Mouse (Mus musculus) CH12.LX (cell line): ENCODE measurements around the gene Wdr44. TPM values are rescaled to one million over a fixed set of nuclear protein-coding genes. Genes with fewer than 3 reads are reported as not detected.
A peak's percentile ranks its signal among the peaks of the same experiment; 100 is the strongest.
"Not testable (repeated sequence)": the region's sequence is repeated elsewhere in the genome, so short reads cannot be mapped to it uniquely, and the experiment has no call there.

Source experiments
- DNase-seq: peaks from one replicate; pipeline ENCODE4 v3.0.0-alpha.2; 2013; ENCODE audit errors: extremely low read depth
- H3K27ac ChIP-seq: 2 replicates; pipeline ENCODE4 v1.5.1; 2012; ENCODE audit warnings: low read depth, mild to moderate bottlenecking, control low read depth, moderate library complexity; ENCODE audit not compliant: insufficient read depth
- H3K27me3 ChIP-seq: replicated peaks from 2 replicates; pipeline ENCODE3; 2012; ENCODE audit warnings: inconsistent platforms
- H3K36me3 ChIP-seq, 2 experiments: replicated peaks in 1 of 2; 2 replicates each; pipeline versions ENCODE3 to v1.6.1; 2012; ENCODE audit warnings: inconsistent platforms in 1 of 2, low read length in 1 of 2, mild to moderate bottlenecking in 1 of 2, mixed read lengths in 1 of 2, moderate library complexity in 1 of 2; ENCODE audit not compliant: control insufficient read depth in 1 of 2, insufficient read depth in 1 of 2
- H3K4me1 ChIP-seq, 2 experiments: 2 replicates each; pipeline ENCODE4 v1.6.1; 2012; ENCODE audit warnings: inconsistent platforms in 1 of 2, moderate library complexity in 1 of 2; ENCODE audit not compliant: insufficient read depth in 2 of 2, control insufficient read depth in 1 of 2
- H3K4me2 ChIP-seq: 2 replicates; pipeline ENCODE4 v1.6.1; 2012; ENCODE audit warnings: low read depth, mild to moderate bottlenecking, control low read depth; ENCODE audit not compliant: poor library complexity, insufficient read depth, severe bottlenecking
- H3K4me3 ChIP-seq, 3 experiments: fragments of 150-350 bp in 1 of 3; sonication (generic) in 1 of 3; replicated peaks in 1 of 3; 2 replicates each; pipeline versions ENCODE3 to v1.5.1; 2011 to 2012; ENCODE audit warnings: low read depth in 2 of 3, low read length in 2 of 3, mild to moderate bottlenecking in 2 of 3, moderate library complexity in 2 of 3, control low read depth in 1 of 3, improper control_type of control experiment in 1 of 3, inconsistent platforms in 1 of 3, mixed read lengths in 1 of 3; ENCODE audit not compliant: poor library complexity in 1 of 3
- H3K79me2 ChIP-seq: replicated peaks from 2 replicates; pipeline ENCODE4 v1.6.1; 2012; ENCODE audit warnings: mild to moderate bottlenecking, moderate library complexity; ENCODE audit not compliant: control insufficient read depth, poor library complexity, insufficient read depth, severe bottlenecking; ENCODE audit errors: extremely low read depth
- H3K9ac ChIP-seq: 2 replicates; pipeline ENCODE4 v1.6.1; 2012; ENCODE audit warnings: low read depth, mild to moderate bottlenecking, control low read depth, moderate library complexity; ENCODE audit not compliant: insufficient read depth
- H3K9me3 ChIP-seq: replicated peaks from 2 replicates; pipeline ENCODE3; 2012; ENCODE audit warnings: low read length, inconsistent platforms, mixed read lengths
- CHD1 ChIP-seq: IDR thresholded peaks from 2 replicates; pipeline ENCODE4 v1.6.1; 2012; ENCODE audit warnings: low read depth, low read length, improper control_type of control experiment, inconsistent platforms
- CHD2 ChIP-seq: IDR thresholded peaks from 2 replicates; pipeline ENCODE4 v1.6.1; 2011; ENCODE audit warnings: low read length, improper control_type of control experiment
- E2F4 ChIP-seq: IDR thresholded peaks from 2 replicates; pipeline ENCODE4 v1.6.1; 2011; ENCODE audit warnings: low read depth, low read length, improper control_type of control experiment; ENCODE audit not compliant: insufficient replicate concordance
- ELF1 ChIP-seq: IDR thresholded peaks from 2 replicates; pipeline ENCODE4 v1.6.1; 2014; ENCODE audit warnings: low read depth, mild to moderate bottlenecking, inconsistent platforms, low read length, improper control_type of control experiment
- EP300 ChIP-seq: IDR thresholded peaks from 2 replicates; pipeline ENCODE4 v1.6.1; 2011; ENCODE audit warnings: low read length, improper control_type of control experiment
- ETS1 ChIP-seq: conservative IDR thresholded peaks from 2 replicates; pipeline ENCODE4 v1.6.1; 2012; ENCODE audit warnings: low read depth, mild to moderate bottlenecking, inconsistent platforms, low read length, improper control_type of control experiment, moderate library complexity
- GABPA ChIP-seq: IDR thresholded peaks from 2 replicates; pipeline ENCODE4 v1.6.1; 2012; ENCODE audit warnings: low read depth, low read length, improper control_type of control experiment, inconsistent platforms; ENCODE audit not compliant: insufficient replicate concordance
- HCFC1 ChIP-seq: IDR thresholded peaks from 2 replicates; pipeline ENCODE4 v1.6.1; 2012; ENCODE audit warnings: low read depth, mild to moderate bottlenecking, inconsistent platforms, low read length, improper control_type of control experiment
- IRF4 ChIP-seq: IDR thresholded peaks from 2 replicates; pipeline ENCODE4 v1.6.1; 2014; ENCODE audit warnings: low read depth, mild to moderate bottlenecking, inconsistent platforms, low read length, improper control_type of control experiment
- MAFK ChIP-seq: IDR thresholded peaks from 2 replicates; pipeline ENCODE4 v1.6.1; 2011; ENCODE audit warnings: low read length, improper control_type of control experiment; ENCODE audit not compliant: insufficient replicate concordance
- MAX ChIP-seq: IDR thresholded peaks from 2 replicates; pipeline ENCODE4 v1.6.1; 2011; ENCODE audit warnings: low read length, improper control_type of control experiment
- MAZ ChIP-seq: IDR thresholded peaks from 2 replicates; pipeline ENCODE4 v1.6.1; 2012; ENCODE audit warnings: low read depth, mild to moderate bottlenecking, inconsistent platforms, low read length, improper control_type of control experiment, moderate library complexity
- MEF2A ChIP-seq: IDR thresholded peaks from 2 replicates; pipeline ENCODE4 v1.6.1; 2014; ENCODE audit warnings: low read depth, mild to moderate bottlenecking, inconsistent platforms, low read length, improper control_type of control experiment, borderline replicate concordance
- MXI1 ChIP-seq: IDR thresholded peaks from 2 replicates; pipeline ENCODE4 v1.6.1; 2011; ENCODE audit warnings: mild to moderate bottlenecking, low read depth, low read length, improper control_type of control experiment
- NELFE ChIP-seq: IDR thresholded peaks from 2 replicates; pipeline ENCODE4 v1.6.1; 2011; ENCODE audit warnings: low read depth, low read length, improper control_type of control experiment
- PAX5 ChIP-seq: IDR thresholded peaks from 2 replicates; pipeline ENCODE4 v1.6.1; 2012; ENCODE audit warnings: low read length, inconsistent platforms, mixed read lengths
- POLR2A ChIP-seq: IDR thresholded peaks from 2 replicates; pipeline ENCODE4 v1.6.1; 2011; ENCODE audit warnings: low read depth, mild to moderate bottlenecking, improper control_type of control experiment, low read length
- RAD21 ChIP-seq: IDR thresholded peaks from 2 replicates; pipeline ENCODE4 v1.6.1; 2011; ENCODE audit warnings: low read depth, mild to moderate bottlenecking, low read length, improper control_type of control experiment, moderate library complexity
- RCOR1 ChIP-seq: conservative IDR thresholded peaks from 2 replicates; pipeline ENCODE4 v1.6.1; 2012; ENCODE audit warnings: low read depth, mild to moderate bottlenecking, inconsistent platforms, low read length, improper control_type of control experiment
- SIN3A ChIP-seq: IDR thresholded peaks from 2 replicates; pipeline ENCODE4 v1.6.1; 2012; ENCODE audit warnings: low read length, improper control_type of control experiment, inconsistent platforms
- SMC3 ChIP-seq: IDR thresholded peaks from 2 replicates; pipeline ENCODE4 v1.6.1; 2011; ENCODE audit warnings: low read depth, low read length, improper control_type of control experiment
- TBP ChIP-seq: conservative IDR thresholded peaks from 2 replicates; pipeline ENCODE4 v1.6.1; 2011; ENCODE audit warnings: low read depth, low read length, improper control_type of control experiment
- TCF12 ChIP-seq: IDR thresholded peaks from 2 replicates; pipeline ENCODE4 v1.6.1; 2014; ENCODE audit warnings: low read depth, mild to moderate bottlenecking, inconsistent platforms, low read length, improper control_type of control experiment
- UBTF ChIP-seq: IDR thresholded peaks from 2 replicates; pipeline ENCODE4 v1.6.1; 2012; ENCODE audit warnings: low read depth, mild to moderate bottlenecking, inconsistent platforms, low read length, improper control_type of control experiment, moderate library complexity
- ZNF384 ChIP-seq: IDR thresholded peaks from 2 replicates; pipeline ENCODE4 v1.6.1; 2012; ENCODE audit warnings: low read depth, low read length, improper control_type of control experiment, inconsistent platforms
- dilution Hi-C: fragments of 300-500 bp; cut with MboI; formaldehyde crosslinking; loops from 2 replicates; pipeline ENCODE4 v1.14.3; 2020; ENCODE audit warnings: low sequenced_read_pairs; ENCODE audit not compliant: extremely low pct_unique_long_range_greater_than_20kb, extremely low pct_ligation_motif_present
- in situ Hi-C: fragments of 300-500 bp; cut with MboI; formaldehyde crosslinking; loops from 3 replicates; pipeline ENCODE4 v1.14.3; 2019; ENCODE audit warnings: low sequenced_read_pairs, low pct_ligation_motif_present, low pct_unique_long_range_greater_than_20kb, mixed read lengths
- polyA plus RNA-seq: library from polyadenylated mRNA; unstranded; fragments of >175 nt; gene quantifications from 2 replicates; pipeline ENCODE4 v1.2.1, GENCODE M21; 2012; ENCODE audit warnings: low read depth; ENCODE audit not compliant: insufficient read length
- total RNA-seq, 2 experiments: library from RNA; depleted of rRNA; stranded (reverse); fragments of 300-350 nt in 1 of 2; fragments of >200 nt in 1 of 2; gene quantifications; 2 replicates each; pipeline ENCODE4 v1.2.3; 2012 to 2014

The Wdr44 gene
- total and polyA plus RNA-seq, 3 experiments = 1.5 to 4.7 (median 2.2) TPM

DNA sequence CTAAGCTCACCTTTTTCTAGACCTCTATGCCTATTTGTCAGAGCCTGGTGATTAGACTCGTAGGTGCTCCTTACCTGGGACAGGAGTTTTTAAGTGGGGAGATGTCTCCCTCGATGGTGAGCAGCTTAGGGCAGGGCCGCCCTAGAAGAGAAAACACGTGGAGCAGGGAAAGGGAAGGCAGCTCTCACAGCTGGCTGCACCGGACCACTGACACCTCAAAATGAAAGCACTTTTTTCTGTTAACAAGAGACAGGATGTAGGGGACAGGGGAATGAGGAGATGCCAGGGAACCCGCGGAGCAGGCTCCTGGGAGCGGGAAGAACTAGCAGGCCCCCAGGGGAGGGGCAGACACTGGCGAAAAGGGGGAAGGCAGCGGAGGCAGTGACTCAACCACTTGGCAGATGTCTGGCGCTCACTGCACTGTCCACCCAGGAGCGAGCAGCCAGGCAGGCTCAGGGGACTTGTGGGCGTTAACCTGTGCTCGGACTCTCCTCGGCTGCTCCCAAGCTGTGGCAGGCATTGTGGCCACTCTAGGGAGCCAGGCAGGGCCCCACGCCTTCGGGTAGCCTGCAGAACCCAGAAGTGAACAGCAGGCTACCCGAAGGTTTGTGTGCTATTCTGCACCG is 130.7 kb downstream of the Wdr44 start:
- H3K27me3 ChIP-seq = no peaks in the 10 kb centered on the region
- dilution Hi-C loops = no loop called here
- no peak for DNase-seq
- H3K9me3 ChIP-seq = no peaks in the 10 kb centered on the region
- TF ChIP-seq UBTF = no peak
- 0 out of 2 replicates have a peak, but pooled peaks have one; percentile 35 for TF ChIP-seq MXI1
- TF ChIP-seq ELF1 = no peak
- TF ChIP-seq CHD1 = no peak
- TF ChIP-seq TCF12 = no peak
- no peak for TF ChIP-seq RAD21
- no peak for TF ChIP-seq GABPA
- TF ChIP-seq ZNF384 = peak; percentile 58
- TF ChIP-seq RCOR1 = no peak
- no peak for TF ChIP-seq MAFK
- TF ChIP-seq SIN3A = no peak
- no peak for TF ChIP-seq MEF2A
- TF ChIP-seq EP300 = no peak
- peak; percentile 41; the same call in 1 of the 2 replicates for TF ChIP-seq MAX
- no peak for TF ChIP-seq HCFC1
- no peak for TF ChIP-seq MAZ
- TF ChIP-seq PAX5 = no peak
- no peak for TF ChIP-seq SMC3
- TF ChIP-seq POLR2A = no peak
- no peak for TF ChIP-seq ETS1
- peak; percentile 57 for TF ChIP-seq IRF4
- TF ChIP-seq E2F4 = no peak
- H3K79me2 ChIP-seq = no peaks in the 10 kb centered on the region
- no peak overlapping the region for H3K9ac ChIP-seq
- peaks cover 0 to 7% of the 10 kb centered on the region in 2 experiments; a peak in 2 of 4 replicates for H3K4me1 ChIP-seq
- peak overlapping the region; percentile 35 for H3K4me2 ChIP-seq
- no peaks in the 10 kb centered on the region for H3K36me3 ChIP-seq
- H3K27ac ChIP-seq = no peak overlapping the region
- H3K4me3 ChIP-seq = no peak overlapping the region
- in situ Hi-C loops = no loop called here

DNA sequence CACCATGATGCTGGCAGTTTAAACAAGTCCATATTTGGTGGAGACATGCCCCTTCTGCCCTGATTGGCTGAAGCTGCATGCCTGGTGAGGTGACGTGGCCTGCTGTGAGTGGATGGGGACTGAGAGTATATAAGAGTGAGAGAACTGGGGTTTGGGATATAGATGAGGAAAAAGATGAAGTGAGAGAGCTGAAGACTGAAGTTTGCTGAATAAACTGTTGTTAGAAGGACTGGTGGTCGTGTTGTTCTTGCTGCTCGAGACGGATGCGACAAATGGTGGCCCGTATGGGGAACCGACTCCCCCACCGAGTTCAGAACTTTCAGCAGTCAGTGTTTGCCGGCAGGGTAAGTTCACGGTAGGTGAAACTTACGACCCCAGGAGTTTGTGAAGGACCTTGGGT is 140.9 kb downstream of the Wdr44 start:
- in situ Hi-C loops, dilution Hi-C loops, H3K27me3 ChIP-seq, H3K36me3 ChIP-seq, H3K4me2 ChIP-seq, DNase-seq, H3K79me2 ChIP-seq, H3K4me1 ChIP-seq, H3K9me3 ChIP-seq: not testable (repeated sequence)
- Histone ChIP-seq H3K9ac (peak overlapping the region; percentile 66; the same call in 1 of the 2 replicates), H3K27ac (peak overlapping the region; percentile 31; the same call in 1 of the 2 replicates), H3K4me3 (peak overlapping the region; percentile 39 to 57 (median 52))
- TF ChIP-seq POLR2A (peak; percentile 63), TBP (peak; percentile 85), CHD2 (0 out of 2 replicates have a peak, but pooled peaks have one; percentile 27), NELFE (0 out of 2 replicates have a peak, but pooled peaks have one; percentile 31)
